Mouse (Mus musculus): ENCODE results near the gene Map4.
"Not testable (repeated sequence)": the region's sequence is repeated elsewhere in the genome, so short reads cannot be mapped to it uniquely, and the experiment has no call there.

The Map4 gene

GRCm38 (mm10) chr9:109917931-109918330 lies 13.3 kb upstream of the Map4 start:
- no peak for DNase-seq (ENCODE audit: low spot score in 2 of 2)

- DNase-seq (ENCODE audit: low spot score in 2 of 2): no peak
Observed at GRCm38 (mm10) chr9:109929131-109929530, 2.1 kb upstream of the Map4 start.

- DNase-seq (ENCODE audit: low spot score in 2 of 2): no peak
Observed at GRCm38 (mm10) chr9:109930063-109930462, 1.2 kb upstream of the Map4 start.

GRCm38 (mm10) chr9:109930752-109931151 lies 508 bp upstream of the Map4 start:
- DNase-seq (ENCODE audit: low spot score in 2 of 2): no peak

- peak; percentile 1 to 19 for DNase-seq (ENCODE audit: low spot score in 2 of 2)
Observed at GRCm38 (mm10) chr9:109932361-109932755, 1.1 kb downstream of the Map4 start.

GRCm38 (mm10) chr9:109932756-109933375 lies 1.6 kb downstream of the Map4 start:
- DNase-seq (ENCODE audit: low spot score in 2 of 2): no peak

GRCm38 (mm10) chr9:109939401-109939800 lies 8.1 kb downstream of the Map4 start:
- no peak for DNase-seq (ENCODE audit: low spot score in 2 of 2)

GRCm38 (mm10) chr9:109942796-109943195 lies 11.5 kb downstream of the Map4 start:
- no peak for DNase-seq (ENCODE audit: low spot score in 2 of 2)

GRCm38 (mm10) chr9:109944712-109945111 lies 13.5 kb downstream of the Map4 start:
- no peak for DNase-seq (ENCODE audit: low spot score in 2 of 2)

GRCm38 (mm10) chr9:109948546-109948945 lies 17.3 kb downstream of the Map4 start:
- DNase-seq (ENCODE audit: low spot score in 2 of 2): no peak

GRCm38 (mm10) chr9:109949801-109950200 lies 18.5 kb downstream of the Map4 start:
- no peak for DNase-seq (ENCODE audit: low spot score in 2 of 2)

- no peak for DNase-seq (ENCODE audit: low spot score in 2 of 2)
Observed at GRCm38 (mm10) chr9:109953538-109953937, 22.3 kb downstream of the Map4 start.

GRCm38 (mm10) chr9:109954631-109955030 lies 23.4 kb downstream of the Map4 start:
- DNase-seq (ENCODE audit: low spot score in 2 of 2): no peak

- no peak for DNase-seq (ENCODE audit: low spot score in 2 of 2)
Observed at GRCm38 (mm10) chr9:109959456-109960150, 28.3 kb downstream of the Map4 start.

- no peak for DNase-seq (ENCODE audit: low spot score in 2 of 2)
Observed at GRCm38 (mm10) chr9:109960593-109960992, 29.3 kb downstream of the Map4 start.

GRCm38 (mm10) chr9:109964761-109965160 lies 33.5 kb downstream of the Map4 start:
- DNase-seq (ENCODE audit: low spot score in 2 of 2): no peak

- DNase-seq (ENCODE audit: low spot score in 2 of 2): no peak
Observed at GRCm38 (mm10) chr9:109968351-109969116, 37.3 kb downstream of the Map4 start.

- no peak for DNase-seq (ENCODE audit: low spot score in 2 of 2)
Observed at GRCm38 (mm10) chr9:109969181-109969580, 37.9 kb downstream of the Map4 start.

- no peak for DNase-seq (ENCODE audit: low spot score in 2 of 2)
Observed at GRCm38 (mm10) chr9:109969792-109970336, 38.6 kb downstream of the Map4 start.

- DNase-seq (ENCODE audit: low spot score in 2 of 2): not testable (repeated sequence)
Observed at GRCm38 (mm10) chr9:109971711-109972110, 40.5 kb downstream of the Map4 start.

GRCm38 (mm10) chr9:109980223-109980622 lies 49.0 kb downstream of the Map4 start:
- DNase-seq (ENCODE audit: low spot score in 2 of 2): not testable (repeated sequence)

- peak; percentile 37 to 39 for DNase-seq (ENCODE audit: low spot score in 2 of 2)
Observed at GRCm38 (mm10) chr9:109985416-109985815, 54.2 kb downstream of the Map4 start.

Data from spleen, postnatal 36 days (tissue).